Mouse (Mus musculus): ENCODE measurements around the gene Arhgap9. TPM values are rescaled to one million over a fixed set of nuclear protein-coding genes. Genes with fewer than 3 reads are reported as not detected.

Arhgap9 gene
- 14.1 and 14.9 TPM in 2 replicates for polyA plus RNA-seq (2015; fragmentation: Nextera tagmentation; extraction: Ambion mirVana)

DNA sequence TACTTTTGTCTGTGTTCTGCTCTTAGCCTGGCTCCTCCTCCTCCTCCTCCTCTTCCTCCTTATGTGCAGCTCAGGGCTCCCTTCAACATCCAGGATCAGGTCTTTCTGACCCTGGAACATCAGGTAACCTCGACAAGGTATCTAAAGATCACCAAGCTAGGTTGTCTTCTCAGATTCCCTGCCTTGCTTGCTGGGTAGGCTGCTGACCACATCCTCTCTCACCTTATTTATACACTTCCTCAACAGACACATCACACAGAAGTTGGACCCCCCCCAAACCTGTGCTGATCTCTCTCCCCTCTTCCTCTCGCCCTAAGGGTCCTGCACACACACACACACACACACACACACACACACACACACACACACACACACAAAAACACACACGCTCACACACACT is at the start of gene Arhgap9:
Gene Arhgap9 (plus strand): TSS at position 344 of the 400 bp plus-strand sequence.
- WGBS (ENCODE audit: insufficient replicate concordance), result 58% methylated on average over 3 of the region's 3 CpGs
- H3K9me3 ChIP-seq (replicated peaks), result no peaks in the 10 kb centered on the region
- no peak for ATAC-seq (ENCODE audit: insufficient read depth)
- peak within 1 kb of the TSS; percentile 90 for H3K4me2 ChIP-seq
- H3K27me3 ChIP-seq, result peaks cover 15% of the 10 kb centered on the region
- H3K36me3 ChIP-seq (replicated peaks), result no peaks in the 10 kb centered on the region
- H3K9ac ChIP-seq, result no peak within 1 kb of the TSS
- H3K4me3 ChIP-seq (replicated peaks), result peak within 1 kb of the TSS; percentile 36; the same call in 1 of the 2 replicates
- H3K27ac ChIP-seq (replicated peaks), result peak within 1 kb of the TSS; percentile 60; the same call in 1 of the 2 replicates
- H3K4me1 ChIP-seq (replicated peaks), result peaks cover 64% of the 10 kb centered on the region

DNA sequence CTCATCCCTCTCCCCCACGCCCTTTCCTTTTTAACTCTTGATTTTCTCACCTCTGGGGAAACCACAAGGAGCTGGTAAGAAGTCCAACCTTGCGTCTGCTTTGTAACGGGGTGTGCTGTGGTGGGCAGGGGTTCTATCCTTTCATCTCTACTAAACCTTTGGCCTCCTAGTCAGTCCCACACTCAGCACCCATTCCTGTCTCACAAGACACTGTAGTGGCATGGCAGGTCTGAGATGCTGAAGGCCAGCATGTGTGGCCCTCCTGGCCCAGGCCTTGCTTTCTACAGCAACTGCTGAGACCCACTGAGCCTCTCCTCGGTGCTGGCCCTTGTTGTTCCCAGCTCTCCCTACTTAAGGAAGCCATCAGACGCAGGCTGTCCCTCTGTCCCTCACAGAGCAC is 49.4 kb upstream of the Arhgap9 start:
- 79% methylated on average over 5 of the region's 5 CpGs for WGBS (ENCODE audit: insufficient replicate concordance)
- no peak for ATAC-seq (ENCODE audit: insufficient read depth)
- no peak overlapping the region for H3K4me3 ChIP-seq (replicated peaks)

DNA sequence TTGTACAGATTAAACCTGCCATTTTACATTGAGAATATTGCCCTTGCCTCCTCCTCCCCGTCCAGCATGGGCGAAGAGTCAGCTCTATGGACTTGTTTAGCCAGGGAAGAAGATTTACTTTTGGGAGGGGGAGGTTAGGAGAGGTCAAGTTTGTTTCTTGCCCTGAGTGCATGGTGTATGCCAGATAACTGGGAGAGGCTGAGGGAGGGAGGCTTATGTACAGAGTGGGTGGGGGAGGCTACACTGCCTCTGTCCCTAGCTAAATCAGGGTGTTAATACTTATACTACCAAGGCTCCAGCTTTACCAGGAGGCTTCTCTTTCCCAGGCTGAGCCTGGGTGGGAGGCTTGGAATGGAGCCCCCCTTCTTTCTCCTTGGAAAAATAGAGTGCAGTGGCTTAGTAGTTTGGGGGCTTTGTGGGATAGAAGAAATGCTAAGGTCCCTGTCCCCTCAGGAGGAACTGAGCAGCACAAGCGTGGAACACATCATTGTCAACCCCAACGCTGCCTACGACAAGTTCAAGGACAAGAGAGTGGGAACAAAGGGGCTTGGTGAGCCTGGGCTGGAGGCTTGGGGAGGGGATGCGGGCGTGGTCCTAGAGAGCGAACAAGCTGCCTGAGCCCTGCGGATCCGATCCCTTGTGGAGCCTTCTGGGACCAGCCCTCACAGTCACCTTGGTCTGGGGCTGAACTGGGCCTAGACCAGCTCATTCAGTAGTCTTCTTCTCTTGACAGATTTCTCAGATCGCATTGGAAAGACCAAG is 47.3 kb upstream of the Arhgap9 start:
- no peaks in the 10 kb centered on the region for H3K9me3 ChIP-seq (replicated peaks)

More for the DNA sequence above, 49.4 kb upstream of the Arhgap9 start:
- H3K4me1 ChIP-seq (replicated peaks), result peaks cover 45% of the 10 kb centered on the region
- peaks cover 86% of the 10 kb centered on the region for H3K36me3 ChIP-seq (replicated peaks)
- H3K27me3 ChIP-seq, result no peaks in the 10 kb centered on the region
- H3K9me3 ChIP-seq (replicated peaks), result no peaks in the 10 kb centered on the region
- no peak overlapping the region for H3K9ac ChIP-seq
- no peak overlapping the region for H3K27ac ChIP-seq (replicated peaks)
- H3K4me2 ChIP-seq, result no peak overlapping the region

DNA sequence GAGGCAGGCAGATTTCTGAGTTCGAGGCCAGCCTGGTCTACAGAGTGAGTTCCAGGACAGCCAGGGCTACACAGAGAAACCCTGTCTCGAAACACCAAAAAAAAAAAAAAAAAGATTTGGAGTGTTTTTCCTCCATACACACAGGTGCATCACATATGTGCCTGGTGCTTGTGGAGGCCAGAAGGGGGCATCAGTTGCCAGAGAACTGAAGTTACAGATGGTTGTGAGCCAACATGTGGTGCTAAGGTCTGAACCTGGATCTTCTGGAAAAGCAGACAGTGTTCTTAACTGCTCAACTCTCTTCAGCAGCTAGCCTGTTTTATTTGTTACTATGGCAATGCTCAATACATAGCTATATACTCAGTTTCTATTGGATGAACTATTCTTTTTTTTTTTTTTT is 42.0 kb upstream of the Arhgap9 start:
- Histone ChIP-seq H3K36me3 (replicated peaks) (peaks cover 100% of the 10 kb centered on the region), H3K27ac (replicated peaks) (no peak overlapping the region), H3K9me3 (replicated peaks) (no peaks in the 10 kb centered on the region), H3K4me2 (no peak overlapping the region), H3K27me3 (no peaks in the 10 kb centered on the region), H3K4me1 (replicated peaks) (peaks cover 11% of the 10 kb centered on the region; the same call in 1 of the 2 replicates), H3K9ac (no peak overlapping the region), H3K4me3 (replicated peaks) (no peak overlapping the region)
- no peak for ATAC-seq (ENCODE audit: insufficient read depth)
- WGBS (ENCODE audit: insufficient replicate concordance), result 92% methylated on average over 2 of the region's 2 CpGs

More for the DNA sequence above, 47.3 kb upstream of the Arhgap9 start:
- Histone ChIP-seq H3K27ac (replicated peaks) (no peak overlapping the region), H3K4me3 (replicated peaks) (no peak overlapping the region), H3K9ac (no peak overlapping the region), H3K27me3 (no peaks in the 10 kb centered on the region), H3K4me2 (no peak overlapping the region), H3K4me1 (replicated peaks) (peaks cover 26% of the 10 kb centered on the region), H3K36me3 (replicated peaks) (peaks cover 90% of the 10 kb centered on the region)
- 82% methylated on average over 11 of the region's 11 CpGs for WGBS (ENCODE audit: insufficient replicate concordance)
- no peak for ATAC-seq (ENCODE audit: insufficient read depth)

DNA sequence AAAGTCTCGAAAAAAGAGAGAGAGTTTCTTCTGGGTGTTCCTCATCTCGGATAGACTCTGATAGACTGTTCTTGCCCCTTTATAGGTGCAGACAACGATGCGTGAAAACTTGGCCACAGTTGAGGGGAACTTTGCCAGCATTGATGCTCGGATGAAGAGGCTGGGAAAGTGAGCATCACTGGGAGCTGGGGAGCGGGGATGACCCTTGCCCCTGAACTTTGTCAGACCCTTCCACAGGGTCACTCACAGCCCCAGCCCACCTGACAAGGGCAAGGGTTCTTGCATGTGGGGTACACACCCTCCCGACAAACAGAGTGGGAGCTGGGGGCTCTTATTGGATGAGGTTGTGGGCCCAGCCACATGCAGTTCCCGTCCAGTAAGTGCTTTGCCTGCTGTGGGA is 40.4 kb upstream of the Arhgap9 start:
- Histone ChIP-seq H3K9me3 (replicated peaks) (no peaks in the 10 kb centered on the region), H3K27me3 (no peaks in the 10 kb centered on the region), H3K4me2 (no peak overlapping the region), H3K36me3 (replicated peaks) (peaks cover 100% of the 10 kb centered on the region), H3K4me3 (replicated peaks) (no peak overlapping the region), H3K4me1 (replicated peaks) (peaks cover 23% of the 10 kb centered on the region), H3K27ac (replicated peaks) (no peak overlapping the region), H3K9ac (no peak overlapping the region)
- ATAC-seq (ENCODE audit: insufficient read depth), result no peak
- 86% methylated on average over 8 of the region's 8 CpGs for WGBS (ENCODE audit: insufficient replicate concordance)

DNA sequence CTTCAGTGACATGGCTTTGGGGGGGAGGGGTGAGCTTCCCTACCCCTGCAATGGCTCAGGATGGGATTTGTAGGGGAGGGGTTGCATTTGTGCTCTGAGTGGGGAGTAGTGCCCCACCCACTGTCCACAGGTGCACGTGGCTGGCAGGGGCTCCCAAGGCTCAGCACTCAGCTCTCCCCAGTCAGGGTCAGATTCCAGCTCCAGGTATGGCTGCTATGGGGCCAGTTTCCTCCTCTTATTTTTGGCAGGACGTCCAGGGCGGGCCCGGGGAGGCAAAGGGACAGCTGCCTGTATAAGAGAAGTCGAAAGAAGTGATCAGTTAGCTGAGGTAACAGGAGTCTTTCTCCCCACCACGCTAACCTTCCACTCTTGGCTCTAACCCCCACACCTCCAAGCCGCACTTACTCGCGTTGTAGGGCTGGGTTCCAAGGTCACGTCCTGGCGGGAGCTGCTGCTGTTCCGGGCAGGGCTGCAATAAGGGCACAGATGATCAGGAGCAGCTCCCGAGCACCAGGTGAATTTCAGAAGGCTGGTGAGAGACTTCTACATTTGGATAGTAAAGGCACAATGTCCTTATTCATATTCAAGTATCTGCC is 39.0 kb upstream of the Arhgap9 start:
- no peak overlapping the region for H3K9ac ChIP-seq
- no peak overlapping the region for H3K4me3 ChIP-seq (replicated peaks)
- H3K27me3 ChIP-seq, result no peaks in the 10 kb centered on the region
- ATAC-seq (ENCODE audit: insufficient read depth), result no peak
- peaks cover 97% of the 10 kb centered on the region for H3K36me3 ChIP-seq (replicated peaks)
- no peaks in the 10 kb centered on the region for H3K9me3 ChIP-seq (replicated peaks)
- H3K4me1 ChIP-seq (replicated peaks), result peaks cover 37% of the 10 kb centered on the region
- H3K27ac ChIP-seq (replicated peaks), result no peak overlapping the region
- no peak overlapping the region for H3K4me2 ChIP-seq
- WGBS (ENCODE audit: insufficient replicate concordance), result 81% methylated on average over 13 of the region's 13 CpGs

DNA sequence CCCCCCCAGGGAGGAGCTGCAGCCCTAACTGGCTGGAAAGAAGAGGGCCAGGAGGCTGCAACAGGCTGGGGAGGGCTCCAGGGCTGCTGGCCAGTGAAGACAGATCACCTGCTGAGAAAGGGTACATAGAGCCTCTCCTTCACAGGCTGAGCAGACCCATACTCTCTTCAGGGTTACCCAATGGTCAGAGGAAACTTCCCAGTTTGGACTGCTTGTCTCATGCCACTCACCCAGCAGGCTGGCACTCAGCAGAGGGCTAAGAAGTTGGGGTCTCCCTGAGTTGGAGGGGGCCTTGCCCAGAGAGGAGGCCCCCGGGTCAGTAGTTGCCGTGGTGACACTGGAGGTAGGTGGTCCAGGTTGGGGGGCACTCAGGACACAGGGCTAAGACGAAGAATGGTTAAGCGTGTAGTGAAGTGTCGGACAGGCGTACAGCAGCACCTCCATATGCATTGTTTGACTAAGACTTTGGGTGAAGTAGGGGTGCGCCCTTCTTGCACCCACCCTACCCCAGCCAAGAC is 37.6 kb upstream of the Arhgap9 start:
- Histone ChIP-seq H3K27me3 (no peaks in the 10 kb centered on the region), H3K9me3 (replicated peaks) (no peaks in the 10 kb centered on the region), H3K9ac (no peak overlapping the region), H3K4me2 (no peak overlapping the region), H3K4me3 (replicated peaks) (no peak overlapping the region), H3K4me1 (replicated peaks) (peaks cover 41% of the 10 kb centered on the region), H3K27ac (replicated peaks) (no peak overlapping the region), H3K36me3 (replicated peaks) (peaks cover 83% of the 10 kb centered on the region)
- no peak for ATAC-seq (ENCODE audit: insufficient read depth)
- WGBS (ENCODE audit: insufficient replicate concordance), result 93% methylated on average over 7 of the region's 7 CpGs

DNA sequence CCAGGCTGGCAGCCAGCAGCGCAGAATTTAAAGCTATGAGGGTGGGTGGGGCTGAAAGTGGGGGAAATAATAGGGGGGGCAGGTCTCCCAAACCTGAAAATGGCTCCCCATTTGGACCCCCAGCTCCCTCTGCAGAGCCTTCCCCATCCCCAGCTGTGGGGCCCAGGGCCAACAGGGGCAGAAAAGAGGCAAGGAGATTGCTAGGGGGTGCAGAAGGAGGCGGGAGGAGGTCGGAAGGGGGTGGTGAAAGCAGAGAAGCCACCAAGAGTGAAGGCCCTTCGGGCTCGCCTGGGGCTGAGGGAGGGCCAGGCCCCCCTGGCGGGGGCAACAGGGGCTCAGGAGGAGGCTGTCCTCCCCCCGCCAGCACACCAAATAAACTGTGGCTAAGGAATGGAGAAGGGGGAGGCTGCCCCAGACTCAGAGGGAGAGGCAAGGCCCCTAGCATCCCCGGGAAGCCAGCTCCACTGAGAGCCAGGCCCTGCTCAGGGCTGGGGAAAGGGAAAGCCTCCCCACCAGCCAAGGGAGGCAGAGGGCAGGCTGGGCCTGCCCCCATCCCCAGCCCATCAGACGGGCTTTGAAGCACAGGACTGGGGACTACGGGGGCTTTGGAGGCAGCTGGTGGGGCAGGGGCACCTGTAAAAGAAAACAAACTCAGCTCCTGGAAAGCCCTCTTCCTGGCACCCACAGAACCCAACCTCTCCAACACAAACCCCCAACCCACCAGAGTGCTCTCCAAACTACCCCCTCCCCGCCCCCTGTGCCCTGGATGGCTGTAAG is 36.9 kb upstream of the Arhgap9 start:
- Histone ChIP-seq H3K27ac (replicated peaks) (no peak overlapping the region), H3K4me3 (replicated peaks) (no peak overlapping the region), H3K36me3 (replicated peaks) (peaks cover 75% of the 10 kb centered on the region), H3K4me1 (replicated peaks) (peaks cover 47% of the 10 kb centered on the region), H3K9me3 (replicated peaks) (no peaks in the 10 kb centered on the region), H3K4me2 (no peak overlapping the region), H3K9ac (no peak overlapping the region), H3K27me3 (no peaks in the 10 kb centered on the region)
- ATAC-seq (ENCODE audit: insufficient read depth), result no peak
- WGBS (ENCODE audit: insufficient replicate concordance), result 79% methylated on average over 11 of the region's 11 CpGs

DNA sequence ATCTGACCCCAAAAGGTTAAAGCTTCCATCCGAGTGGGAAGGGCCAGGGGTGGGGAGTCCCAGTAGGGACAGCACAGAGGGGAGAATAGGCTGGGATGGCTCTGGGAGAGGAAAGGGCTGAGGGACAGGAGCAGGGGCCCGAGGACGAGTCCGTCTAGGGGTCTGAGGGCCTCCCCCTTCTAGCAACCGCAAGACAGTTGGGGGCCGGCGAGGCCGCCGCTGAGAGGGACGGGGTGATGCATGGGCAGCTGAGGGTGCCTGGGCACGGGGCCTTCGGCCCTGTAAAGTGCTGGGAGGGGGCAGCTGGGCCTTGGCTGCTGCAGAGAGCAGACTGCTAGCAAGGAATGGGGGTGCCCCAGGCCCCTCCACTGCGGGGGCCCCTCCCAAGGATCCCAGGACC is 36.1 kb upstream of the Arhgap9 start:
- 88% methylated on average over 13 of the region's 13 CpGs for WGBS (ENCODE audit: insufficient replicate concordance)
- peaks cover 68% of the 10 kb centered on the region for H3K36me3 ChIP-seq (replicated peaks)
- H3K4me3 ChIP-seq (replicated peaks), result no peak overlapping the region
- H3K4me1 ChIP-seq (replicated peaks), result peaks cover 47% of the 10 kb centered on the region
- no peaks in the 10 kb centered on the region for H3K27me3 ChIP-seq
- no peak overlapping the region for H3K27ac ChIP-seq (replicated peaks)
- ATAC-seq (ENCODE audit: insufficient read depth), result no peak
- no peak overlapping the region for H3K9ac ChIP-seq
- H3K4me2 ChIP-seq, result no peak overlapping the region
- no peaks in the 10 kb centered on the region for H3K9me3 ChIP-seq (replicated peaks)

DNA sequence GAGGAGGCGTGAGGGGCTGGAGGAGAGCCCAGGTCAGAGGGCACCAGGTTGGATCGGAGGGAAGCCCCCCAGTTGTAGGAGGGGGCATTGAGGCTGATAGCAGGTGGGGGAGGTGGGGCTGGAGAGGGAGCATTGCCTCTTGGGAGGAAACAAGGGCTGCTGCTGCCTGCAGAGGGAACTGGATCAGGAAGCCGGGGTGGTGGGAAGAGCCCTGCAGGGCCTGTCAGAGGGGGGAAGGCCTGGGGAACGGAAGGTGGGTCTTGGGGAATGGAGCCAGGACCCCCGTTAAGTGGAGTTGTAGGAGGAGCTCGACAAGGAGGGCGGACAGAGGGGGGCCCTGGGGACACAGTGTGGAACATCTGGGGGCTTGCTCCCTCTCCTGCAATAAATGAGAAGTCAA is 35.6 kb upstream of the Arhgap9 start:
- WGBS (ENCODE audit: insufficient replicate concordance), result 73% methylated on average over 7 of the region's 7 CpGs
- ATAC-seq (ENCODE audit: insufficient read depth), result no peak
- Histone ChIP-seq H3K4me2 (peak overlapping the region; percentile 84; the same call in 1 of the 2 replicates), H3K9ac (no peak overlapping the region; the same call in 1 of the 2 replicates), H3K36me3 (replicated peaks) (peaks cover 62% of the 10 kb centered on the region), H3K4me3 (replicated peaks) (no peak overlapping the region), H3K4me1 (replicated peaks) (peaks cover 47% of the 10 kb centered on the region), H3K9me3 (replicated peaks) (no peaks in the 10 kb centered on the region), H3K27me3 (no peaks in the 10 kb centered on the region), H3K27ac (replicated peaks) (peak overlapping the region; percentile 30; the same call in 1 of the 2 replicates)

DNA sequence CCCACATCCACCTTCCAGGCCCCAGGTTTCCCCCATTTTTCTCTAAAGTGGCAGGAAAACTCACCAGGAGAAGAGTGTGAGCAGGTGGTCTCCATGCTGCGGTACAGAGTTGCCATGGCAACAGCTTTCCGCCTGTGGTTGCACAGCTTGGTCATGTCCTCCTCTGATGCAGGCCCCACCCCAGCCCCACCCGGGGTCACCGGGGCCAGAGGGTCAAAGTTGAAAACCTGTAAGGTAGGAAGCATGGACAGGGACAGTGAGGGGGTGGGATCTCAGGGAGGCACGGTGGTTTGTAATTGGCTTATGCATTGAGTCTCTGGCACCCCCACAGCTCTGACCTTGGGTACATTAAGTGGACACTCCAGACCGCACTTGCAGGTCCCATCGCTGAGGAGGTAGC is 35.0 kb upstream of the Arhgap9 start:
- H3K4me2 ChIP-seq, result peak overlapping the region; percentile 84
- peaks cover 57% of the 10 kb centered on the region for H3K36me3 ChIP-seq (replicated peaks)
- H3K27me3 ChIP-seq, result no peaks in the 10 kb centered on the region
- WGBS (ENCODE audit: insufficient replicate concordance), result 60% methylated on average over 7 of the region's 7 CpGs
- ATAC-seq (ENCODE audit: insufficient read depth), result no peak
- no peak overlapping the region; the same call in 1 of the 2 replicates for H3K9ac ChIP-seq
- peak overlapping the region; percentile 83; the same call in 1 of the 2 replicates for H3K4me3 ChIP-seq (replicated peaks)
- H3K27ac ChIP-seq (replicated peaks), result peak overlapping the region; percentile 98
- no peaks in the 10 kb centered on the region for H3K9me3 ChIP-seq (replicated peaks)
- peaks cover 51% of the 10 kb centered on the region for H3K4me1 ChIP-seq (replicated peaks)

All from liver, embryonic 15.5 days (tissue).